Mouse (Mus musculus): Measurements from ENCODE around the gene Hist2h2be. TPM values are rescaled to one million over a fixed set of nuclear protein-coding genes. Genes with fewer than 3 reads are reported as not detected.
"Not testable (repeated sequence)": the region's sequence is repeated elsewhere in the genome, so short reads cannot be mapped to it uniquely, and the experiment has no call there.

Hist2h2be gene
- polyA plus RNA-seq, 1 experiment from 2014 or later = 3.3 TPM

GRCm38 (mm10) chr3:96230910-96231757, 10.2 kb downstream of the Hist2h2be start:
- no peak for ATAC-seq (replicated peaks; ENCODE audit: insufficient number of reproducible peaks, low FRiP score, low TSS enrichment)
- 66% methylated on average over 4 of the region's 4 CpGs for WGBS (ENCODE audit: insufficient replicate concordance)
- H3K9me3 ChIP-seq (replicated peaks; ENCODE audit: control insufficient read depth, low read length) = no peaks in the 10 kb centered on the region

DNA sequence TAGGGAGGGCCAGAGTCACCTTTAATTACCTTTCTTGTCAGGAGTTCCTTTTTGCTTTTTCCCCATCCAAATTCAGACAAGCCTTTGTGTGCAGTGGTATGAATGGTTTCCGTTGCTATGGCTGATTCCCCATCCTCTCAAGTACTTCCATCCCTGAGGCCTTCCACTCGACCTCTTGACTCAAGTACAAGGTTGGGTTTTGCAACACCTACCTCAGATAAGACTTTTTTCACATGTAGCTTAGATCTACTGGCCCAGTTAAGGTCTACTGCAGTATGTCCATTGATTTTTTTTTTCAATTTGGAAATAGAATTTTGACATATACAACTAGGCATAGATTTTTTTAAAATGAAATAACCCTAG, 10.8 kb downstream of the Hist2h2be start:
- H3K4me2 ChIP-seq = no peak overlapping the region
- H3K27ac ChIP-seq (ENCODE audit: low read depth, low read length) = no peak overlapping the region
- H3K4me1 ChIP-seq (ENCODE audit: control insufficient read depth, insufficient read depth, low read length) = no peaks in the 10 kb centered on the region
- H3K9me3 ChIP-seq (replicated peaks; ENCODE audit: control insufficient read depth, low read length) = no peaks in the 10 kb centered on the region
- no peaks in the 10 kb centered on the region for H3K27me3 ChIP-seq (ENCODE audit: control insufficient read depth, insufficient read depth, low read length)
- ATAC-seq (replicated peaks; ENCODE audit: insufficient number of reproducible peaks, low FRiP score, low TSS enrichment) = no peak
- 46% methylated on average over 2 of the region's 2 CpGs for WGBS (ENCODE audit: insufficient replicate concordance)
- H3K9ac ChIP-seq (ENCODE audit: low read depth, low read length) = no peak overlapping the region
- H3K4me3 ChIP-seq (ENCODE audit: low read depth, low read length) = no peak overlapping the region
- H3K36me3 ChIP-seq (ENCODE audit: control insufficient read depth, insufficient read depth, low read length) = no peaks in the 10 kb centered on the region

More at GRCm38 (mm10) chr3:96230910-96231757, 10.2 kb downstream of the Hist2h2be start:
- Histone ChIP-seq H3K4me2 (no peak overlapping the region), H3K27me3 (ENCODE audit: control insufficient read depth, insufficient read depth, low read length) (no peaks in the 10 kb centered on the region), H3K9ac (ENCODE audit: low read depth, low read length) (no peak overlapping the region), H3K4me1 (ENCODE audit: control insufficient read depth, insufficient read depth, low read length) (peaks cover 2% of the 10 kb centered on the region; the same call in 1 of the 2 replicates), H3K27ac (ENCODE audit: low read depth, low read length) (no peak overlapping the region), H3K36me3 (ENCODE audit: control insufficient read depth, insufficient read depth, low read length) (no peaks in the 10 kb centered on the region), H3K4me3 (ENCODE audit: low read depth, low read length) (no peak overlapping the region)

DNA sequence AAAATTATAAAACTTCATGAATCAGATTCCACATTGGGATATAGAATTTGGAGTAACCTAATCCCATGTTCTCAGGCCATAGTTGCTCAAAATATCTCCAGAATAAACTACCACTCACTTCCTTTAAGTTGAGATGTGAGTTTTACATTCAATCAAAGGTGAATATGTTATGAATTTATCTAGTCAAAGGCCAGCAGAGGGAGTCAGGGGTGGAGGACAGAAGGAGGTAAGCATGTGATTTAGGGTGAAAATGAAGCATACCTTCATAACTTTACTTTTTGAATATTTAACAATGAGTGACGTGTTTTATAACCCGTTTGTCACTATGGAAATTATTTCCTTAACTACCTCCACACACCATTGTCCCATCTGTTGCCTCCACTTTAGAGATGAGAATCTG, 14.0 kb downstream of the Hist2h2be start:
- H3K9me3 ChIP-seq (replicated peaks; ENCODE audit: control insufficient read depth, low read length) = no peaks in the 10 kb centered on the region
- H3K9ac ChIP-seq (ENCODE audit: low read depth, low read length) = no peak overlapping the region
- H3K4me1 ChIP-seq (ENCODE audit: control insufficient read depth, insufficient read depth, low read length) = peaks cover 9% of the 10 kb centered on the region
- no peak overlapping the region for H3K4me2 ChIP-seq
- no peak overlapping the region for H3K4me3 ChIP-seq (ENCODE audit: low read depth, low read length)
- H3K27ac ChIP-seq (ENCODE audit: low read depth, low read length) = no peak overlapping the region
- ATAC-seq (replicated peaks; ENCODE audit: insufficient number of reproducible peaks, low FRiP score, low TSS enrichment) = no peak
- H3K27me3 ChIP-seq (ENCODE audit: control insufficient read depth, insufficient read depth, low read length) = no peaks in the 10 kb centered on the region
- H3K36me3 ChIP-seq (ENCODE audit: control insufficient read depth, insufficient read depth, low read length) = no peaks in the 10 kb centered on the region
- WGBS (ENCODE audit: insufficient replicate concordance) = 88% methylated on average over 2 of the region's 2 CpGs

GRCm38 (mm10) chr3:96235836-96236235, 14.9 kb downstream of the Hist2h2be start:
- Histone ChIP-seq H3K9ac (ENCODE audit: low read depth, low read length) (no peak overlapping the region), H3K4me1 (ENCODE audit: control insufficient read depth, insufficient read depth, low read length) (peaks cover 11% of the 10 kb centered on the region), H3K4me3 (ENCODE audit: low read depth, low read length) (no peak overlapping the region), H3K27me3 (ENCODE audit: control insufficient read depth, insufficient read depth, low read length) (no peaks in the 10 kb centered on the region), H3K36me3 (ENCODE audit: control insufficient read depth, insufficient read depth, low read length) (no peaks in the 10 kb centered on the region), H3K9me3 (replicated peaks; ENCODE audit: control insufficient read depth, low read length) (no peaks in the 10 kb centered on the region), H3K4me2 (no peak overlapping the region), H3K27ac (ENCODE audit: low read depth, low read length) (no peak overlapping the region)
- 46% methylated on average over 3 of the region's 3 CpGs for WGBS (ENCODE audit: insufficient replicate concordance)
- no peak for ATAC-seq (replicated peaks; ENCODE audit: insufficient number of reproducible peaks, low FRiP score, low TSS enrichment)

GRCm38 (mm10) chr3:96236834-96237334, 16.0 kb downstream of the Hist2h2be start:
- H3K4me3 ChIP-seq (ENCODE audit: low read depth, low read length) = peak overlapping the region; percentile 59
- no peaks in the 10 kb centered on the region for H3K27me3 ChIP-seq (ENCODE audit: control insufficient read depth, insufficient read depth, low read length)
- ATAC-seq (replicated peaks; ENCODE audit: insufficient number of reproducible peaks, low FRiP score, low TSS enrichment) = no peak

DNA sequence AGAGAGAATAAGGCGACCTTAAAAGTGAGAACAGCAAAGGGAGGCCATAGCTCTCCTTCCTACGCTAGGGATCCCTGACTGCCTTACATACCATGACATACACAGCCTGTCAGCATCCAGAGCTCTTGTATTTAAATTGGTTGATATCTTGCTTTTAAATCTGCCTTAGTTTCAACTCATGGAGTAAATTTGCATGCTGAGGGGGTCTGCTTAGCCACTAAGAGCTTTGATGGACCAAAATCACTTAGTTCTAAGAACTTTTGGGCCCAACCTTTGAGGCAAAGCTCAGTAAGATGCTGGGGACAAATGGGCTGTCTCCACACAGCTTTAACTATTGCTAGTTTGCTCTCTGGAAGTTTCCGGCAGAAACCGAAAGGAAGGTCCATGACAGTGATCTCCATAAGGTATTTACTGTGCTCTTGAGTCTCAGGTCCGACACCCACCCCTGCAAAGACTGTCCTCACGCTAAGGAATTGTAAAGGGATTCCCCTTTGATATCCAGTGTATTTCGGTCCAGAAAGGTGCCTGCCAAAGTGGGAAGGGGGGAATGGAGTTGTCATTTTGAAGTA, 16.5 kb downstream of the Hist2h2be start:
- Histone ChIP-seq H3K27ac (ENCODE audit: low read depth, low read length) (peak overlapping the region; percentile 83), H3K4me1 (ENCODE audit: control insufficient read depth, insufficient read depth, low read length) (peaks cover 11% of the 10 kb centered on the region), H3K4me2 (peak overlapping the region; percentile 76), H3K9ac (ENCODE audit: low read depth, low read length) (peak overlapping the region; percentile 84), H3K4me3 (ENCODE audit: low read depth, low read length) (peak overlapping the region; percentile 59), H3K27me3 (ENCODE audit: control insufficient read depth, insufficient read depth, low read length) (no peaks in the 10 kb centered on the region), H3K36me3 (ENCODE audit: control insufficient read depth, insufficient read depth, low read length) (no peaks in the 10 kb centered on the region), H3K9me3 (replicated peaks; ENCODE audit: control insufficient read depth, low read length) (no peaks in the 10 kb centered on the region)
- ATAC-seq (replicated peaks; ENCODE audit: insufficient number of reproducible peaks, low FRiP score, low TSS enrichment) = no peak
- WGBS (ENCODE audit: insufficient replicate concordance) = 32% methylated on average over 7 of the region's 7 CpGs

More at GRCm38 (mm10) chr3:96236834-96237334, 16.0 kb downstream of the Hist2h2be start:
- Histone ChIP-seq H3K4me2 (peak overlapping the region; percentile 76), H3K9me3 (replicated peaks; ENCODE audit: control insufficient read depth, low read length) (no peaks in the 10 kb centered on the region), H3K4me1 (ENCODE audit: control insufficient read depth, insufficient read depth, low read length) (peaks cover 11% of the 10 kb centered on the region), H3K27ac (ENCODE audit: low read depth, low read length) (no peak overlapping the region), H3K36me3 (ENCODE audit: control insufficient read depth, insufficient read depth, low read length) (no peaks in the 10 kb centered on the region), H3K9ac (ENCODE audit: low read depth, low read length) (peak overlapping the region; percentile 84; the same call in 1 of the 2 replicates)
- 76% methylated on average over 4 of the region's 4 CpGs for WGBS (ENCODE audit: insufficient replicate concordance)

DNA sequence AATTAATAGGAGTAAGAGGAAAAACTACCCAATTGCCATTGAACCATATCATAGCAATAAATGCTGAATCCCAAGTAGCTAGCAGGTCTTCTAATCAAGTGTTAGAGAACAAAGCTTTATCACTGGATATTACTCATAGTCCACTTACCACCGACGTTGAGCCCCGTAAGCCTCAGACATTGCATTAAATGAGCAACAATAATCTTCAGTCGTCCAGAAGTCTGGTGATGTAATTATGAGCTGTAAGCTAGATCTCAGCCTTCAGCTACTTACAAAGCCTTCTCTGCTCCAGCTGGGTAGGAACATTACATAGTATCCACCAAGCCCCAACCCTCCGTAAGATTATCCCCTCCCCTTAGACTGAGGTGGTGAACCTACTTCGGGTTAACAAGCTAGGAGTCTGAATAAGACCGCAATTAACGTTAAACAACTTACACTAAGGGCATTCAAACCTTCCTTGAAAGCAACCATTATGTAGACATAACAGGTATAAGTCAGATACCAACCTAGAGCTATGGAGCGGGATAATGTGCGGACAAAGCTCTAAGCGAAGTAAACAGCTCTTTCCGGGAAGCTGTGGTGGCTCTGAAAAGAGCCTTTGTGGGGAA, 17.1 kb downstream of the Hist2h2be start:
- Histone ChIP-seq H3K36me3 (ENCODE audit: control insufficient read depth, insufficient read depth, low read length) (no peaks in the 10 kb centered on the region), H3K4me1 (ENCODE audit: control insufficient read depth, insufficient read depth, low read length) (peaks cover 11% of the 10 kb centered on the region), H3K4me2 (peak overlapping the region; percentile 76), H3K4me3 (ENCODE audit: low read depth, low read length) (peak overlapping the region; percentile 59), H3K27ac (ENCODE audit: low read depth, low read length) (peak overlapping the region; percentile 83), H3K9me3 (replicated peaks; ENCODE audit: control insufficient read depth, low read length) (no peaks in the 10 kb centered on the region), H3K27me3 (ENCODE audit: control insufficient read depth, insufficient read depth, low read length) (no peaks in the 10 kb centered on the region), H3K9ac (ENCODE audit: low read depth, low read length) (peak overlapping the region; percentile 84)
- ATAC-seq (replicated peaks; ENCODE audit: insufficient number of reproducible peaks, low FRiP score, low TSS enrichment) = no peak
- WGBS (ENCODE audit: insufficient replicate concordance) = under 1% methylated on average over 12 of the region's 12 CpGs

DNA sequence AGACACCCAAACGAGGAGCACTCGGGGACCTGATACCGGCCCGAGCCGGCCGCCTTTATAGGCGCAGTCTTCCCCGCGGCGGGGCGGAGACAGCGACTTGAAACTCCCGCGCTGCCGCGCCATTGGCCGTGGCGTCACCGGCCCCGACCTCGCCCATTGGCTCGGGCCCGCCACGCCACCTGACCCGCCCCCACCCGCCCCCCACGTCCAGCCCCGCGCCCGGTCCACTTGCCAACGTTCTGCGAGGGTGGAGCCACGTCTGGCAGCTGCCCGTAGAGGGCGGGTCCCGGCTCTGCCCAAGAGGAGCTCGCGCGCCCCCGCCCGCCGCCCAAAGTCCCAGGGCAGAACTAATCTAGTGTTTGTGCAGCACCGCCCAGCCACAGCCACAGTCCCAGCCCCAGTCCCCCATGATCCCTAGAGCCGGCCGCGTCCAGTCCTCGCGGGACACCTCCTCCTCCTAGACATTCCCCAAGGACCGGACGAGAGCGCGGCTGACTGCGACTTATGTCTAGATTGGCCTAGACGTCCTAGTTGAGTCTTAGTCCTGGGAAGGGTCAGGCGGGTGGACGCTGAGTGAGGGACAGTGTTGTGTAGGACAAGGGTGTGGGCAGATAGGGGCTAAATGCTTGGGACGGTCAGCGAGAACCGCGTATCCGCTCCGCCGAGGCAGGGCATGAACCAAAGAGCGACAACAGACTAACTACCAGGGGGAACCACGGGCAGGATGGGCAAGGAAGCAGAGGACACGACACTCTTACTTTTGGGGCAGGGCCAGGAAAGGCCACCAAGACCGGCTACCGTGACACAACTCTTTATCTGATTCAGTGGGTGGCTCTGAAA, 18.3 kb downstream of the Hist2h2be start, which contains the start of gene Hist2h3c2:
Gene Hist2h3c2 (minus strand): TSS at position 174 of the 840 bp plus-strand sequence.
- H3K27me3 ChIP-seq (ENCODE audit: control insufficient read depth, insufficient read depth, low read length); H3K9me3 ChIP-seq (replicated peaks; ENCODE audit: control insufficient read depth, low read length); H3K36me3 ChIP-seq (ENCODE audit: control insufficient read depth, insufficient read depth, low read length): not testable (repeated sequence)
- Histone ChIP-seq H3K27ac (ENCODE audit: low read depth, low read length) (peak within 1 kb of the TSS; percentile 83), H3K9ac (ENCODE audit: low read depth, low read length) (peak within 1 kb of the TSS; percentile 84), H3K4me3 (ENCODE audit: low read depth, low read length) (peak within 1 kb of the TSS; percentile 59), H3K4me1 (ENCODE audit: control insufficient read depth, insufficient read depth, low read length) (peaks cover 15% of the 10 kb centered on the region), H3K4me2 (peak within 1 kb of the TSS; percentile 76)
- ATAC-seq (replicated peaks; ENCODE audit: insufficient number of reproducible peaks, low FRiP score, low TSS enrichment) = peak; percentile 88
- WGBS (ENCODE audit: insufficient replicate concordance) = 0% methylated on average over 17 of the region's 68 CpGs

Measured in heart, embryonic 11.5 days (tissue).